Mouse (Mus musculus) testis, adult 2 months (tissue): ENCODE measurements at regions not wholly inside any gene's neighbourhood (a gene's known extent, or its start where the extent isn't known, plus 50 kb on each side); places are given as distances from the start of the nearest gene placed in this dataset.

Source experiments
- CTCF ChIP-seq: fragments of 200-500 bp; IDR thresholded peaks from 2 replicates; pipeline ENCODE4 v1.5.1; 2012; ENCODE audit warnings: low read depth, mild to moderate bottlenecking, inconsistent platforms, low read length, moderate library complexity; ENCODE audit not compliant: control insufficient read depth, insufficient read depth, insufficient replicate concordance
- POLR2A ChIP-seq: fragments of 200-500 bp; IDR thresholded peaks from 2 replicates; pipeline ENCODE4 v1.6.1; 2012; ENCODE audit warnings: low read depth, mild to moderate bottlenecking, inconsistent platforms, low read length, moderate library complexity; ENCODE audit not compliant: control insufficient read depth

- TF ChIP-seq CTCF, result no peak
- TF ChIP-seq POLR2A, result no peak
Measured at GRCm38 (mm10) chr10:7268386-7269033, 56.5 kb upstream of the Cnksr3 start.
